Mouse (Mus musculus) cortical plate, adult 2 months (tissue): ENCODE measurements around the gene Txndc12.

ENCODE experiments used
- CTCF ChIP-seq: fragments of 200-500 bp; IDR thresholded peaks from 2 replicates; pipeline ENCODE4 v1.5.1; 2011; ENCODE audit warnings: mild to moderate bottlenecking, control low read depth, low read length; ENCODE audit not compliant: insufficient read depth; ENCODE audit errors: extremely low read depth
- POLR2A ChIP-seq: fragments of 200-500 bp; IDR thresholded peaks from 2 replicates; pipeline ENCODE4 v1.6.1; 2011; ENCODE audit warnings: mild to moderate bottlenecking, low read length, control low read depth; ENCODE audit not compliant: insufficient read depth; ENCODE audit errors: extremely low read depth

- TF ChIP-seq CTCF = peak; percentile 99
- TF ChIP-seq POLR2A = no peak
These were observed 35.5 kb downstream of the Txndc12 start for GRCm38 (mm10) chr4:108869730-108870374.
